ENCODE assay signal across 18 mouse cellular contexts in genomic region chr2:31462051-31462450, GRCm38 (mm10).
"Had no signal": no experiment of that assay in that cellular context is flagged by ENCODE, and none has a peak within 500 bp of the region (broad histone marks: within the 10 kb centered on the region; RNA-seq: fewer than 3 reads in every experiment).

No protein-coding gene starts in this region.

- ATAC-seq: hindbrain, embryonic 16.5 days; midbrain, embryonic 13.5 days; midbrain, embryonic 16.5 days had no signal

- H3K4me3 ChIP-seq: megakaryocyte, embryonic 14.5 days; midbrain, embryonic 10.5 days; midbrain, embryonic 13.5 days; myocyte; neural tube, embryonic 13.5 days had no signal

- H3K4me2 ChIP-seq: midbrain, embryonic 13.5 days; neural tube, embryonic 13.5 days had no signal

- H3K9me3 ChIP-seq: megakaryocyte, embryonic 14.5 days; midbrain, embryonic 10.5 days; midbrain, embryonic 13.5 days; neural tube, embryonic 13.5 days had no signal

- DNase-seq: kidney, adult 11 months; kidney, adult 9 months; kidney, postnatal 14 days; kidney, postnatal 4 days; layer of hippocampus, adult 9-11 months; lung, adult 2 months; lung, postnatal 14 days; lung, postnatal 4 days; thymus, adult 18-20 months; thymus, postnatal 14 days; thymus, postnatal 4 days had no signal

- H3K36me3 ChIP-seq: midbrain, embryonic 10.5 days; midbrain, embryonic 13.5 days; neural tube, embryonic 13.5 days had no signal

- H3K9ac ChIP-seq: midbrain, embryonic 13.5 days; neural tube, embryonic 13.5 days had no signal

- H3K27ac ChIP-seq: midbrain, embryonic 10.5 days; midbrain, embryonic 13.5 days; neural tube, embryonic 13.5 days had no signal
